Mouse (Mus musculus): ENCODE results near the gene Gm14214. TPM values are rescaled to one million over a fixed set of nuclear protein-coding genes. Genes with fewer than 3 reads are reported as not detected.
A peak's percentile ranks its signal among the peaks of the same experiment; 100 is the strongest.

Gm14214 gene
- polyA plus RNA-seq, 1 experiment from 2014 or later, result not detected

DNA sequence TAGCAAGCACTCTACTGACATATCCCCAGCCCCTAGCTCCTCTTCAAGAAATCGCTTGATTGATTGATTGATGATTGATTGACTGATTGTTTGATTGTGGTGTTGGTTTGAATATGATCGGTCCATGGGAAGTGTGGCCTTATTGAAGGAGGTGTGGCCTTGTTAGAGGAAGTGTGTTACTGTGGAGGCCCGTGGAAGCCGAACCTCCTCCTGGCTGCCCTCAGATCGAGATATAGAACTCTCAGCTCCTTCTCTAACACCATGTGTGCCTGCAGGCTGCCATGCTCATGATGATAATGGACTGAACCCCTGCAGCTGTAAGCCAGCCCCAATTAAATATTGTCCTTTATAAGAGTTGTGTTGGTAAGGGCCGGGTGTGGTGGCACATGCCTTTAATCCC, 2.8 kb downstream of the Gm14214 start:
- Histone ChIP-seq H3K4me3 (no peak overlapping the region), H3K4me1 (peaks cover 15% of the 10 kb centered on the region), H3K9ac (no peak overlapping the region), H3K27ac (no peak overlapping the region), H3K36me3 (no peaks in the 10 kb centered on the region), H3K27me3 (no peaks in the 10 kb centered on the region), H3K9me3 (no peaks in the 10 kb centered on the region), H3K4me2 (replicated peaks) (no peak overlapping the region)
- no peak for ATAC-seq (ENCODE audit: low FRiP score, low read depth)
- WGBS, result 95% methylated on average over 6 of the region's 6 CpGs

DNA sequence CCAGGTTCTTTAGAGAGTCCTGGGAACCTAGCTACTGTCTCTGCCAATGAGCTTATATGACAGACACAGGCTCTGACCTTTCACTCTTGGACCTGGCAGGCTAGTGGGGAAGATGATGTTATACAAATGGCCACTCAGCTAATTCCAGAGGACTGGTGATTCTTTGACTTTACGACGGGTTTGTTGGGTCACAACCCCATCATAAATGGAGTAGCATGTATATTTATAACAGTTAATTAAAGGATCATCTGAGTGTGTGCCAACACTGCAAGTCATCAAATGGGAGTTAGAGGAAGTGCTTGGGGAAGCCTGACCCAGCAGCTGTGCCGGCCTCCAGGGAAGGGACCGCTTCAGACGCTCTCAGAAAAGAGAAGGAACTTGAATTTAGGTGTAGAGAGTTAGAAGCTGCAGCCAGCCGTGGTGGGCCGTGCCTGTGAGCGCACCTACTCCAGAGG, 4.2 kb downstream of the Gm14214 start:
- Histone ChIP-seq H3K4me3 (no peak overlapping the region), H3K36me3 (no peaks in the 10 kb centered on the region), H3K4me2 (replicated peaks) (no peak overlapping the region), H3K4me1 (peaks cover 15% of the 10 kb centered on the region), H3K9me3 (peaks cover 9% of the 10 kb centered on the region; the same call in 1 of the 2 replicates), H3K9ac (no peak overlapping the region), H3K27ac (no peak overlapping the region), H3K27me3 (no peaks in the 10 kb centered on the region)
- WGBS, result 58% methylated on average over 8 of the region's 8 CpGs
- no peak for ATAC-seq (ENCODE audit: low FRiP score, low read depth)

DNA sequence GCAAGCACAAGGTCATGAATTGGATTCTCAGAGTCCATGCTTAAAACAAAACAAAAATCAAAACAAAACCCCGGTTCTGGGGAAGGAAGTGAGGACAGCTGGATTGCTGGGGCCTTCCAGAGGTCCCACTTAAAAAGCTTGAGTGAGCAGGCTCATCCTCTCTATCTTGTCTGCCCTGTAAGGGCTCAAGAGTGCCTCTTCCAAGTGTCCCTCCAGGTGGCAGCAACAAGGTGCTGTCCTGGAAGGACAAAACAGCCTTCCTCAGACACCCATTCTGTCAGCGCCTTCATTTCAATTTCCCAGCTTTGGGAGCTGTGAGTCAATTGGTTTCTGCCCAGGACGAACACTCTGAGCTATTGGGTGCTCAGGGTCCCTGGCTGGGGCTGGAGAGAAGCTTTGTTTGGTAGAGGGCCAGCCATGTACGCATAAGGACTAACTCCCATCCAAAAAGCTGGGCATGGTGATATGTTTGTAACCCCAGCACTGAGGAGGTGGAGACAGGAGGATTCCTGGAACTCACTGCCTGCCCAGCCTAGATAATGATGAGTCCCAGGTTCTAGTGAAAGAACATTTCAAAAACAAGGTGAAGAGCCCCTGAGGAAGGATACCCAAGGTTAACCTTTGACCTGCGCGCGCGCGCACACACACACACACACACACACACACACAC, 4.9 kb downstream of the Gm14214 start:
- Histone ChIP-seq H3K4me2 (replicated peaks) (no peak overlapping the region), H3K36me3 (peaks cover 2% of the 10 kb centered on the region; the same call in 1 of the 2 replicates), H3K4me3 (no peak overlapping the region), H3K9ac (no peak overlapping the region), H3K4me1 (peaks cover 15% of the 10 kb centered on the region), H3K27ac (no peak overlapping the region), H3K27me3 (no peaks in the 10 kb centered on the region), H3K9me3 (peaks cover 13% of the 10 kb centered on the region; the same call in 1 of the 2 replicates)
- WGBS, result 80% methylated on average over 9 of the region's 9 CpGs
- no peak for ATAC-seq (ENCODE audit: low FRiP score, low read depth)

DNA sequence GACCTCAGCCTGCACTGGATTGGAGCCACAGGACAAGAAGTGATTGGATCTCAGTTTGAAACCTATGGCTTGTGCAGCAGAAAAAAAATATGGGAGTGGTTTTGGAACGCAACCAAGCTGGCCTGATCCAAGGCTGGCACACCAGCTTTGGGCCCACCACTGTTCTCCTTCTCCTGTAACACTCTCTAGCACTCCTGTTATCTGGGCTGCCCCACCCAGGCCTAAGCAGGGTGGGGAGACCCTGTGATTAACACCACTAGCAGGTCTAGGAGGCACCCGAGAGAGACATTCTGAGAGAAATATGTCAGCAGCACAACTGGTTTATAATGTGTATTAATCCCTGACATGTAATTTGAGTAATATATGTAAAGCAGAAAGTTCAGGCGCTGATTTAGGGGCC, 6.6 kb downstream of the Gm14214 start:
- Histone ChIP-seq H3K9me3 (peaks cover 13% of the 10 kb centered on the region; the same call in 1 of the 2 replicates), H3K4me1 (peaks cover 10% of the 10 kb centered on the region), H3K4me2 (replicated peaks) (no peak overlapping the region), H3K9ac (no peak overlapping the region), H3K27me3 (no peaks in the 10 kb centered on the region), H3K36me3 (peaks cover 2% of the 10 kb centered on the region; the same call in 1 of the 2 replicates), H3K4me3 (no peak overlapping the region), H3K27ac (no peak overlapping the region)
- 71% methylated on average over 3 of the region's 3 CpGs for WGBS
- no peak for ATAC-seq (ENCODE audit: low FRiP score, low read depth)

DNA sequence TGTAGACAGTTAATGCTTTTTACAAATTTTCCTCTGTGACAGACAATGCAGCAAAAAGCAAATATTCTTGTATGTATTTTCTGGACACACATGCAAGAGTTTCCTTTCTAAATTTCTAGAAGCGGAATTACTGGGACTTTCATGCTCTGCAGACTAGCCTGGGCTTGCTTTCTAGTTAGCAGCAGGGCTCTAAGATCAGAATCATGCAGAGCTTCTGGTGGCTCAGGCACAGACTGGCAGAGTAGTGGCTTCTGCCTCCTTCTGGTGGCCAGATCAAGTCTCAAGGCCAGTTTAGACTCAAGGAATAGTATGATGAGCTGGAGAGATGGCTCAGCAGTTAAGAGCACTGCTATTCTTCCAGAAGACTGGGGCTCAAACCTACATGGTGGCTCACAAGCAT, 11.4 kb downstream of the Gm14214 start:
- Histone ChIP-seq H3K4me1 (peaks cover 13% of the 10 kb centered on the region), H3K4me3 (no peak overlapping the region), H3K9ac (no peak overlapping the region), H3K4me2 (replicated peaks) (no peak overlapping the region), H3K27ac (no peak overlapping the region), H3K9me3 (peaks cover 13% of the 10 kb centered on the region; the same call in 1 of the 2 replicates), H3K36me3 (peaks cover 2% of the 10 kb centered on the region; the same call in 1 of the 2 replicates), H3K27me3 (no peaks in the 10 kb centered on the region)
- WGBS, result 70% methylated on average over 1 of the region's 1 CpGs
- no peak for ATAC-seq (ENCODE audit: low FRiP score, low read depth)

DNA sequence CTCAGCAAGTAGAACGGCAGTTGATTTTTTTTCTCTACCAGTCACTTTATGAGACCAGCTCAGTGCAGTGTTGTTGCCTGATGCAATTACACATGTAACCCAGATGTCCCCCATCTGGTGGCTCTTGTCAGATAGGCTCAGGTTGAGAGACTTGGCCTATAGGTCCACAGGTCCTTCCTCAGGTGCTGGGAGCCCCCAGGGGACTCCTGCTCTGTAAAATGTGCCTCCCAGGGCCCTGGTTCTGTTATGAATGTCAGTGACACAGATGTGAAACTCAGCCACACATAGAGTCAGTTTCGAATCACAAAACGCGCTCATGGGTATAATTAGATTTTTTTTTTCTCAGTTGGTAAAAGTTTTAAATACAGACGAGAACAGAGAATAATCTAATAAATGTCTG, 12.1 kb downstream of the Gm14214 start:
- no peak for ATAC-seq (ENCODE audit: low FRiP score, low read depth)
- Histone ChIP-seq H3K9ac (no peak overlapping the region), H3K9me3 (peaks cover 13% of the 10 kb centered on the region; the same call in 1 of the 2 replicates), H3K27me3 (no peaks in the 10 kb centered on the region), H3K27ac (no peak overlapping the region; the same call in 1 of the 2 replicates), H3K36me3 (peaks cover 2% of the 10 kb centered on the region; the same call in 1 of the 2 replicates), H3K4me1 (peaks cover 6% of the 10 kb centered on the region; the same call in 1 of the 2 replicates), H3K4me3 (no peak overlapping the region), H3K4me2 (replicated peaks) (no peak overlapping the region)
- 47% methylated on average over 5 of the region's 5 CpGs for WGBS

DNA sequence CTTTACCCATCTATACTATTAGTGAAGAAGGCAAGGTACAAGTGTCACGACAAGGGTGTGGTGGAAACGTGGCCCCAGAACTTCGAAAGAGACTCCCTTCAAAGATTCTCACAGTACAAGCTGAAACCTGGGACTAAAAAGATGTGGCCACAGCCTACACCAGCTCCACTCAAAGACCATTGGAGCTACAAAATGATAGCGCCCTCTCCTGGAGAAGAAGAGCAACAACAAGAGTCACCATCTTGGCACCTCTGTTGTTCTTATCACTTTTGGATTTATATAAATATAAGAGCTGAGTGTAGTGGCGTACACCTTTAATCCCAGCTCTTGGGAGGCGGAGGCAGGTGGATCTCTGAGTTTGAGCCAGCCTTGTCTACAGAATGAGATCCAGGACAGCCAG, 14.0 kb downstream of the Gm14214 start:
- Histone ChIP-seq H3K4me2 (replicated peaks) (no peak overlapping the region), H3K4me1 (0 out of 2 replicates have a peak, but pooled peaks cover 6% of the 10 kb centered on the region), H3K27me3 (no peaks in the 10 kb centered on the region), H3K9ac (no peak overlapping the region), H3K36me3 (peaks cover 2% of the 10 kb centered on the region; the same call in 1 of the 2 replicates), H3K27ac (no peak overlapping the region), H3K9me3 (peaks cover 6% of the 10 kb centered on the region; the same call in 1 of the 2 replicates), H3K4me3 (no peak overlapping the region)
- ATAC-seq (ENCODE audit: low FRiP score, low read depth), result no peak
- 58% methylated on average over 6 of the region's 6 CpGs for WGBS

DNA sequence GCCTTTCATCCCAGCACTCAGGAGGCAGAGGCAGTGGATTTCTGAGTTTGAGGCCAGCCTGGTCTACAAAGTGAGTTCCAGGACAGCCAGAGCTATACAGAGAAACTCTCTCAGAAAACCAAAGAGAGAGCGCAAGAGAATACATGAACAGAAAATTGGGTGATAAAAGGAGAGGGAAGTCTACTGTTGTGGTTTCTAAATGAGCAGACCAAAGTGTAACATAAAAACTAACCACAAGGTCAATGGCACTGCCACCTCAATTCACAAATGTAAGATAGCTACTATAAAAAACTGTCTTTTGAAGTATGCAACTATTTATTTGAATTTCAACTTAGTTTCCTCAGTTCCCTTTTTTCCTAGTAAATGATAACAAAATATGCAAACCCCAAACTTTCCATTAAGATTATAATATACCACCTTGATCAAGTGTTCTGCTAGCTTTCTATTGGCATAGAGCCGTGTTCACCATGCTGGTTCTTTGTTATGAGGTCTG, 15.7 kb downstream of the Gm14214 start:
- 90% methylated on average over 2 of the region's 2 CpGs for WGBS
- H3K36me3 ChIP-seq, result no peaks in the 10 kb centered on the region
- H3K4me3 ChIP-seq, result no peak overlapping the region
- no peaks in the 10 kb centered on the region for H3K27me3 ChIP-seq
- peaks cover 15% of the 10 kb centered on the region for H3K4me1 ChIP-seq
- no peak overlapping the region for H3K9ac ChIP-seq
- no peaks in the 10 kb centered on the region for H3K9me3 ChIP-seq
- no peak overlapping the region for H3K27ac ChIP-seq
- H3K4me2 ChIP-seq (replicated peaks), result no peak overlapping the region
- no peak for ATAC-seq (ENCODE audit: low FRiP score, low read depth)

DNA sequence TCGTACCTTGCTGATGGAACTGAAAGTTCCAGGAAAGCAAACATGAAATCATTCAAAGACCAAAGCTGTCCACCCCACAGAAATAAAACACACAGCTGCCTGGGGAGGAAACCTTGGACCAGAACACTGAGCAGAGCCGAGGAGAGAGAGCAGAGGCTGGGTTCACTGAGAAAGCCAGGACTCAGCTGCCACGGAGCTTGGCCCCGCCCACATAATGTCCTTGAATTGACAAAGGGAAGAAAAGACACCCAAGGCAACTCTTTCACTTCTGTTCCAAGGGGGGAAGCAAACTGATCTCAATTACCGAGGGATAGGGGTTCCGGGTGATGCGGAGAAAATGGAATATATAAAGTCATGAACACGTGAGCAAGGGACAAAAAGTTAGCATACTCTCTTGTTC, 17.9 kb downstream of the Gm14214 start:
- Histone ChIP-seq H3K36me3 (no peaks in the 10 kb centered on the region), H3K27ac (no peak overlapping the region), H3K4me1 (peaks cover 15% of the 10 kb centered on the region), H3K27me3 (no peaks in the 10 kb centered on the region), H3K9me3 (no peaks in the 10 kb centered on the region), H3K4me2 (replicated peaks) (no peak overlapping the region), H3K9ac (no peak overlapping the region), H3K4me3 (no peak overlapping the region)
- 68% methylated on average over 8 of the region's 8 CpGs for WGBS
- no peak for ATAC-seq (ENCODE audit: low FRiP score, low read depth)

DNA sequence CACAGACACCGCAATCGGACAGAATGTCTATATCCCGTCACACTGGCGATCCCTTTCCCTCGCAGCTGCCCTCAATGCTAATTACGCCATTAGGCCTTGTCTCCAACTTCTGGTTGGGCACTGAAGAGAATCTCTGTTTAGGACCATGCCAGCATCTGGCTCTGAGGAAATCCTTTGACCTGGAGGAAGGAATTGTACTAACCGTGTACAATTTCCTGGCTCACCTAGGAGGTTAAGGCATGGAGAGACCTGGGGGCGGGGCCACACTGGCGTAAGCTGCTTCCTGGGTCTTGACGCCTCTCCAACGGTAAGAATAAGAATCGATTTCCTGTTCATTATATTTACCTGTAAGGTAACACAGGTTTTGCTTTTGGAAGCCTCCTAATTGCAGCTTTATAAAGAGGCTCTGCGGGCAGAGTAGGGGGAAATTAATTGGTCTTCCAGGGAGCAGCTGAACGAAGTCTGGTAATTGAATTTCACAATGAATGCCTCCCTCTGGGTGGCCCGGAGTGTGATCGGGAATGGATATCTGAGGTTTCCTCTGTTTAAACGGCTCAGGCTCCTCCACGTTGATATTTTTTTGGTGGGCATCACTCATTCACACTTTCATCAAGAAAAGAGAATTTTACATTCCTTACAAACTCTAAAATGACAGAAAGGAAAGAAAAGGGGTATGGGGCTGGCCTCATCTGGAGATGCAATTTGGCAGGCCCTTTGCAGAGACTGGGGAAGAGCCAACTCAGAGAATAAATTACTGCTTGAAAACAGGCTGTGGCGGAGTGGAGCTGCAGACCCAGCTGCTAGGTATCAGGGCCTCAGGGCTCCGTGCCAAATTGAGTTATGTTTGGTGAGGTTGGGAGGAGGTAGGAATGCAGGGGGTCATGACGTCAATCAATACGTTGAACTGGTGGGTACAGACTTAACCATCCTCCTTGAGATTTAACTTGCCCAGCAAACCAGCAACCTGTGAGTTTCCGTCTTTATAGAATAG, 20.5 kb downstream of the Gm14214 start:
- H3K27me3 ChIP-seq, result no peaks in the 10 kb centered on the region
- H3K4me2 ChIP-seq (replicated peaks), result peak overlapping the region; percentile 50
- ATAC-seq (ENCODE audit: low FRiP score, low read depth), result peak; percentile 72
- peak overlapping the region; percentile 28; the same call in 1 of the 2 replicates for H3K27ac ChIP-seq
- H3K9ac ChIP-seq, result no peak overlapping the region
- H3K4me1 ChIP-seq, result peaks cover 15% of the 10 kb centered on the region
- no peaks in the 10 kb centered on the region for H3K9me3 ChIP-seq
- no peak overlapping the region; the same call in 1 of the 2 replicates for H3K4me3 ChIP-seq
- no peaks in the 10 kb centered on the region for H3K36me3 ChIP-seq
- 32% methylated on average over 23 of the region's 23 CpGs for WGBS

DNA sequence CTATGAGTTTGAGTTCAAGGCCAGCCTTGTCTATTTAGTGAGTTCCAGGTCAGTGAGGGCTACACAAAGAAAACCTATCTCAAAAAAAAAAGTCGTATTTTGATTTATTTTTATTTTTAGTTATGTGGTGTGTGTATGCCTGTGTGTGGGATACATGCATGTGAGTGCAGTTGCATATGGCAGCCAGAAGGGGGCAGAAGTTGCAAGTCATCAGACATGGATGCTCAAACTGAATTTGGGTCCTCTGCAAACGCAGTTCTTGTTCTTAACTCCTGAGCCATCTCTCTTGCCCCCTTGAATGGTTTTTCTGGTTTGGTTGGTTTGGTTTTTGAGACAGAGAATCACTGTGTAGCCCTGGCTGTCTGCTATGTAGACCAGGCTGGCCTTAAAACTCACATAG, 21.4 kb downstream of the Gm14214 start:
- Histone ChIP-seq H3K27me3 (no peaks in the 10 kb centered on the region), H3K4me2 (replicated peaks) (no peak overlapping the region), H3K27ac (0 out of 2 replicates have a peak overlapping the region, but pooled peaks have one; percentile 28), H3K36me3 (no peaks in the 10 kb centered on the region), H3K9ac (no peak overlapping the region), H3K4me1 (peaks cover 15% of the 10 kb centered on the region), H3K9me3 (no peaks in the 10 kb centered on the region), H3K4me3 (no peak overlapping the region)
- no peak for ATAC-seq (ENCODE audit: low FRiP score, low read depth)
- WGBS, result 90% methylated on average over 2 of the region's 2 CpGs

DNA sequence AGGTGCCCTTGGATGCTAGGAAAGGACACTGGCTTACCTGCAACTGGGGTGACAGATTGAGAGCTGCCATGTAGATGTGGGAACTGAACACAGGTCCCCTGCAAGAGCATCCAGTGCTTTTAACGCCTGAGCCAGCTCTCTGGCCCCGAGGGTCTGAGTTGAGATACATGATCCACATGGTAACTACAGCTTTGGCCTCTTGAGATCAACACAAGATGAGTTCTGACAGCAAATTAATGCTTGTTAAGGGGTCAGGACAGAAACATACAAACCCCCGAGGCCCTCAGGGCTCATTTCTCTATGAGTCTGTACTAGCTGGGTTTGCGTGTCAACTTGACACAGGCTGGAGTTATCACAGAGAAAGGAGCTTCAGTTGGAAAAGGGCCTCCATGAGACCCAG, 25.9 kb downstream of the Gm14214 start:
- H3K4me3 ChIP-seq, result no peak overlapping the region
- WGBS, result 57% methylated on average over 4 of the region's 4 CpGs
- ATAC-seq (ENCODE audit: low FRiP score, low read depth), result no peak
- no peaks in the 10 kb centered on the region for H3K9me3 ChIP-seq
- H3K27ac ChIP-seq, result no peak overlapping the region
- no peak overlapping the region for H3K9ac ChIP-seq
- no peaks in the 10 kb centered on the region for H3K27me3 ChIP-seq
- no peak overlapping the region for H3K4me2 ChIP-seq (replicated peaks)
- peaks cover 3% of the 10 kb centered on the region for H3K4me1 ChIP-seq
- H3K36me3 ChIP-seq, result no peaks in the 10 kb centered on the region

All from limb, embryonic 13.5 days (tissue).